Mouse (Mus musculus) retina, postnatal 1 day (tissue): ENCODE measurements around the gene E2f4.

Source experiments
- DNase-seq: peaks from one replicate; pipeline ENCODE4 v3.0.0-alpha.2; 2012

E2f4 gene

DNA sequence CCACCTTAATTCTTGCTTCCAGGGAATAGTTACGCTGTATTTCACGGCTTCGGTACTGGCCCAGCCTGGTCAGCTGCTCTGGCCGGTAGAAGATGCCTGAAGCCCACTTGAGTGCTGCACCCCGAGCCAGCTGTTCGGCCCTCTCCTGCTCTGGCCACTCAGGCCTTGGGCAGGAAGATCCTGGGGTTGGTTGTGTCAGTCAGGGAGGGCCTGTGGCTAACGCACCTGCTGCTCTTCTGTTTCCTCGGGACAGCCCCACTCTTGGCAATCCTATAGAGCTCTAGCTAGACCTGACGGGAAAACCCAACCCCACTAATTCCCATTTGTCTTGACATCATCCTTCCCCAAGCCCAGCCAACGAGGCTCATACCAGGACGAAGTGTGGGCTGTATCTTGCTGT is 2.2 kb upstream of the E2f4 start:
- DNase-seq = no peak

DNA sequence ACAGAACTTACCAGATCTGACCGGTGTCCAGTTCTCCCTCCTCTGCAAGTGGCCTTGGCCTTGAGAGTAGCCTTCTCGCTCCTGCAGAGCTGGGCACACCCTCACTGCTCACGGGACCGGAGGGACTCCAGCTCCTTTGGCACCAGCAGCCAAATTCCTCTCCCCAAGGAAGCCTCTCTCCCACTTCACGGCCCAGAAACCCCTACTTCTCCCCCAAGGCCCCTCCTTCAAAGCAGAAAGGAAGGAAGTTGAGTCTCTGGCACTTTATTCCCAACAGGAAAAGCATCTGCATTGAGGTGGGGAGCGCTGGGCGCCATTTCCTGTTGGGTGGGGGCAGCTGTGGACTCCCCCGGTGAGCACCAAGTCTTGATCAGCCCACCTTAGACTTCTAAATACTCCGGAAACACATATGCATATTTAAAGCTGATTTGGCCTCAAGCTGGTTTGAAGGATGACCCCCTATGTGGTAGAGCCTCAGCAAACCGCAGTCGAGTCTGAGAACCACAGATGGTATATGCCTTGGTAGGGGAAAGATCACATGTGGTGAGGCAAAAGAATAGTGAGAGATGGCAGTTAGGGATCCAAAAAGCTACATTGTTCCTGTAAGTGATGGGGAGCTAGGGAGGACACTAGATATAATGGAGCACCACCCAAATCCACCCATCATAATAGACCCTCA is 1.4 kb upstream of the E2f4 start, which contains the start of gene Exoc3l:
TSS of gene Exoc3l (minus strand) at position 207 of the 679 bp plus-strand sequence.
- DNase-seq = no peak

DNA sequence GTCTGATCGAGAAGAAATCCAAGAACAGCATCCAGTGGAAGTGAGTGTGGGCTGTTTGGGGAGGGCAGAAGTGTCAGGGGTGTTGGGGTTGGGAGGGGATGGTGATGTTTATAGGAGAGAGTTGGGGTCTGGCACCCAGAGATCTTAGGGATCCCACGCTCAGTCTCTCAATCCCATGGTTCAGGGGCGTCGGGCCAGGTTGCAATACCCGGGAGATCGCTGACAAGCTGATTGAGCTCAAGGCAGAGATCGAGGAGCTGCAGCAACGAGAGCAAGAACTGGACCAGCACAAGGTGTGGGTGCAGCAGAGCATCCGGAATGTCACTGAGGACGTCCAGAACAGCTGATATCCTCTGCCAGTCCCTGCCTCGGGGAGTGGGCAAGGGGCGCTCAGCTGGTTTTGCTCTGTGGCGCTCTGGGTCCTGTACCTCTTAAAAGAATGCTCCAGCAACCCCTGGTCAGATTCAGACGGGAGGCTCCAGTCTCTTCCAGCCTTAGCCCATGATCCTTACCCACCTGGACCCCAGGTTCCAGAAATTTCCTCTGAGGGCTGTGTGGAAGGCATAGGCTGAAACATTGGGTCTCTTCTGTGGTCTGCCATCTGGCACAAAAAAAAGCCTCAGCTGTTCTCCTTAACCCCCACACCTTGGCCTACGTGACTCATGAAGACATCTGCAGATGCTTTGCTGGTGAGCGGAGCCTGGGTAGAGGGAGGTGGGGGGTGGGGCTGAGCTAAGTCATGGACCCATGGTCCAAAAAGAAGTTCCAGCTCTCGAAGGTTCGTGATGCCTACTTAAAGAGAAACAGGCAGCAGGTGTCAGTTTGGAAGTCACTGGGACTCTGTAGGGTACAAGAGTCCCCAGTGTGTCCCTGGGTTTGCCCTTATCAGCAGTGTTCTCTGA is 1.1 kb downstream of the E2f4 start:
- DNase-seq = no peak

DNA sequence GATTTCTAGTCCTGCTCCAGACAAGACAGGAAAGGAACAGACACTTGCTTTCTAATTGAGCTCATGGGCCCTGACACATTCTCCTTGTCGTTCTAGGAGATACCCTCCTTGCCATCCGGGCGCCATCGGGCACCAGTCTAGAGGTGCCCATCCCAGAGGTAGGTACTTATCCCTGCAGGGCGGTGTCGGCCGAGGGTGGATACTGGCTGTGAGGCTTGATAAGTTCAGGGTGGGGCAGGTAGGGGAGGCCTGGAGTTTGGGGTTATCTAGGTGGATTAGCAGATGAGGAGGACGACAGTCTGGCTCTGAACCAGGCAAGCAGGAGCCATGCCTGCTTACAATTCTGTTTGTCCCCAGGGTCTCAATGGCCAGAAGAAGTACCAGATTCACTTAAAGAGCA is 2.5 kb downstream of the E2f4 start:
- DNase-seq = no peak

DNA sequence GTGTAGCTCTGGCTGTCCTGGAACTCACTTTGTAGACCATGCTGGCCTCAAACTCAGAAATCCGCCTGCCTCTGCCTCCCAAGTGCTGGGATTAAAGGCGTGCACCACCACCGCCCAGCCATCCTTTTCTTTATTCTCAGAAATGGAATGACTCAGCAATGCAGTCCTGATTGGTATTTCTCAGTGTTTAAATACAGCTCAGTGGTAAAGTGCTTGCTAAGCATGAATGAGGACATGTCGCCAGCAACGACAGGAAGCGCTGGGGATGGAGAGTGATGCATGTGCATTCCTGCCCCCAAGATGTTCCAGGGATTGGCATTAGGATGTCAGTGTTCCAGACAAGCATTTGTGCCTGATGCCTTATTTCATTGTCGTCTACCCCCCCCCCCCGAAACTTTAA is 5.9 kb downstream of the E2f4 start:
- no peak for DNase-seq

DNA sequence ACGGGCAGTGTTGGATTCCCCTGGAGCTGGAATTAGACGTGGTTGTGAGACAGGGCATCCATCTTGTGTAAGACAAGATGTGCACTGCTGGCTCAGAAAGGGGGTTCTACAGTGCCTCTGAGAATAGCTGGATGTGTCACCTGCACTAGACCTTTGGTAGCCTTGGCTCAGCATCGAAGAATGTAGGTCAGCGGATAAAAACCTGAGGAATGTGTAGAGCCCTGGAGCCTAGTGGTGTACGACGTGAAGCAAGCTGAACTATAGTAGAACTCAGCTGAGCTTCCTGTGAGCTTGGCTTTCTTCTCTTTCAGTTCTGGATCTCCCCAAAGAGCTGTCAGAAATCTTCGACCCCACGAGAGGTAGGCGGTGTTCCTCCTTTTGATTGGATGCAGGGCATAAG is 6.4 kb downstream of the E2f4 start:
- no peak for DNase-seq

DNA sequence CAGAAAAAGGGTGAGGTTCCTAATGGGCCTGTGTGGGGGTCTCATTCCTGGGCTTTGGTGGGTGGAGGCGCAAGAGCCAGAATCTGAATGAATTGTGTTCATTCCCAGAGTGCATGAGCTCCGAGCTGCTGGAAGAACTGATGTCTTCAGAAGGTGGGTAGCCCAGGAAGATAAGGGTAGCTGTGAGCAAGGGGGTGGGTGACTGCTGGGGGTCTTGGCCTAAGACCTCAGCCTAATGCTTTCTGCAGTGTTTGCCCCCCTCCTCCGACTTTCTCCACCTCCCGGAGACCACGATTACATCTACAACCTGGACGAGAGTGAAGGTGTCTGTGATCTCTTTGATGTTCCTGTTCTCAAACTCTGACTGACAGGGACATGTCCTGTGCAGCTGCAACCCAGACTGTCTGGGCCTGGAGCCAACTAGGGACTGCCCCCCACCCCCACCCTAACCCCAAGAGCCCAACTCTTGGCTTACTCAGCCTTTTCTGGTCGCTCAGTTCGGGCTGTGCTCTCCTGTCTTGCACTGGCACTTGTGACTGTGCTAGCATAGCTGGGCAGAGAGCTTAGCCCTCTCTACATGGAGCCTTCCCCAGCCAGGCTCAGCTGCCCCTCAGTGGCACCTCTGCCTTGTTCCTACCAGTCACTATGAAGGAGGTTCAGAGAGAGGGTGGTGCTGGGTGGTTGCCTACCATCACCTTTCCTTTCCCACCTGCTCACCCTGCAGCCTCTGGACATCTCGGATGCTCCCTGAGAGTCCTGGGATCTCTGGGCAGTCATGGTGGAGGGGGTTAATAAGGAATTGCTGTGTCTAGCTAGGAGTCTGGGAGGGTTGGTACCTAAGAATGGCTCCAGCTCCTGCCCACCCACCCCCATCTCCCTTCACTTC is 7.1 kb downstream of the E2f4 start:
- no peak for DNase-seq

DNA sequence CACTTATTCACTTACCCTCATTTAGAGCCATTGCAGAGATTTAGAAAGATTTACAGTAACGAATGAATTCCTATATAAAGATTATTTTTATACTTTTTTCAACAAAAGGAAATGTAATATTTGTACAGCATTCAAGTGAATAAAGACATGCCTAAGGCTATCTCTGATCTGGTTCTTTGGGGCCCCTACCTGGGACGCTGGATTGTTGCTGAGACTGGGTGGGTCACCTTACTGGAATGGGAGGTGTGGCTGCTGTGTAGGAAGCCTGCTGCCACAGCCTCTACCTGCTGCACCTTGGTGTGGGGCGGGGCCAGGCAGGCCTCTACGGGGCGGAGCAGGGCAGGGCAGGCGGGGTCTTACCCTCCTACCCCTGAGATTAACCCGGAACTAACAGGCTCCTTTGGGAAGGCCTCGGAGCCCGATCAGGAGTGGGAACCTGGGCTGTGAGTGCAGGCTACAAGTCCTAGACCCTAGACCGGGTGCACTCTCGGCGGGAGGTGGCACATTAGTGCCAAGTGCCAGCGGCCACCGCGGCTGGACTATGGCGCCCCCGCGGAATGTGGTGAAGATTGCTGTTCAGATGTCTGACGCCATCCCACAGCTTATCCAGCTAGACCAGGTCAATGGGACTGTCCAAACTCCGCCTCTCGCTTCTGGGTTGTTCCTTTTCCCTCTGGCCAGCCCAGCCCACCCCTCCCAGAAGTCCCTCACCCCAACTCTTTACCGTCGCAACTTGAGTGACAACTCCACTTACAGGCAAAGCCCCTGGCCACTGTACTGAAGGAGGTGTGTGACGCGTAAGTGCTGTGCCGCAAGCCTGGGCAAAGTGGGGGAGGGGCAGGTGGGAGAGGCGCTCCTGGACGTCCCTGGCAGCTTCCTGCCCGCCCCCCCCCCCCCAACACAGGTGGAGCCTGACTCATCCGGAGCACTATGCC is 8.0 kb downstream of the E2f4 start, which contains the start of gene Elmo3:
TSS of gene Elmo3 (plus strand) at position 391 of the 935 bp plus-strand sequence.
- peak; percentile 61 for DNase-seq

DNA sequence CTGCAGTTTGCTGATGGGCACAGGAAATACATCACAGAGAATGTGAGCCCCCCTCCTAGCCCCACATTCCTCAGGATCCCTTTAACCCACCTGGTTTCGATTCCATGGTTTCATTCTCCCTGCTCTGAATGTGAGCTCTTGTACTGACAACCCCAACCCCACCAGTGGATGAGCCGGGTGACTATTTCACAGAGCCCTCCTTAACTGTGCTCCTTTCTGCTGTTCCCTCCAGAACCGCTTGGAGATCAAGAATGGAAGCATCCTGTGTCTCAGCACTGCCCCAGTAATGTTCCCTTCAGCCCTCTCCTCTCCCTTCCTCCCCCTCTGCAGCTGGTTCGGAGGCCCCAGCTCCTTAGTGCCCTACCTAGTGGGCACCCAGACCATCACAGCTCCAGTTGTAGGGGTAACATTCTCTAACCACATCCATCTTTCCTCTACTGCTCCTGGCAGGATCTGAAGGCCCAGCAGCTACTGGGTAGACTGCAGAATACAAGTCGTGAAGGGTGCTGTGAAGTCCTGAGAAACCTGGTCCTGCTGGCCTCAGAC is 8.8 kb downstream of the E2f4 start:
- no peak for DNase-seq

DNA sequence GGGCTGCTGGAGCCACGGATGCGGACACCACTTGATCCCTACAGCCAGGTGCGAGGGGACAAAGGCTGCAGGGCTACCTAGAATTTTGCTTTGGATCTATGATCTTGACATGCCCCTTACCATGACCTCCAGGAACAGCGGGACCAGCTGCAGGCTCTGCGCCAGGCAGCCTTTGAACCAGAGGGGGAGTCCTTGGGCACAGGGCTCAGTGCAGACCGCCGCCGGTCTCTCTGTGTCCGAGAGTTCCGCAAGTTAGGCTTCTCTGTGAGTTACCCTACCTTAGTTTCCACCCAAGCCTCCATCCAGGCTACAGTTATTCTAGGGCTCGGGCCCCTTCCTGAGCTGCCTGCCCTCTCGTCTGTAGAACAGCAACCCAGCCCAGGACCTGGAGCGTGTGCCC is 10.2 kb downstream of the E2f4 start:
- DNase-seq = no peak

DNA sequence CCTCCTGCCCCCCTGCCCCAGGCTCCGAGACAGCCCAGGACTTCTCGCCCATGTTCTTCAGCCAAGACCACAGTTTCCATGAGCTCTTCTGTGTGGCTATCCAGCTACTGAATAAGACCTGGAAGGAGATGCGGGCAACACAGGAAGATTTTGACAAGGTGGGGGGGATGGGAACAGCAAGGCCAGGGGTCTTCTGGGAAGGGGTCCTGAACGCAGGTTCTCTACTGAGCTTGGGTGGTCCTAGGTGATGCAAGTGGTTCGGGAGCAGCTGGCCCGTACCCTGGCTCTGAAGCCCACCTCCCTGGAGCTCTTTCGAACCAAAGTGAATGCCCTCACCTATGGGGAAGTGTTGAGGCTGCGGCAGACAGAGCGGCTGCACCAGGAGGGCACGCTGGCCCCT is 11.0 kb downstream of the E2f4 start:
- no peak for DNase-seq

DNA sequence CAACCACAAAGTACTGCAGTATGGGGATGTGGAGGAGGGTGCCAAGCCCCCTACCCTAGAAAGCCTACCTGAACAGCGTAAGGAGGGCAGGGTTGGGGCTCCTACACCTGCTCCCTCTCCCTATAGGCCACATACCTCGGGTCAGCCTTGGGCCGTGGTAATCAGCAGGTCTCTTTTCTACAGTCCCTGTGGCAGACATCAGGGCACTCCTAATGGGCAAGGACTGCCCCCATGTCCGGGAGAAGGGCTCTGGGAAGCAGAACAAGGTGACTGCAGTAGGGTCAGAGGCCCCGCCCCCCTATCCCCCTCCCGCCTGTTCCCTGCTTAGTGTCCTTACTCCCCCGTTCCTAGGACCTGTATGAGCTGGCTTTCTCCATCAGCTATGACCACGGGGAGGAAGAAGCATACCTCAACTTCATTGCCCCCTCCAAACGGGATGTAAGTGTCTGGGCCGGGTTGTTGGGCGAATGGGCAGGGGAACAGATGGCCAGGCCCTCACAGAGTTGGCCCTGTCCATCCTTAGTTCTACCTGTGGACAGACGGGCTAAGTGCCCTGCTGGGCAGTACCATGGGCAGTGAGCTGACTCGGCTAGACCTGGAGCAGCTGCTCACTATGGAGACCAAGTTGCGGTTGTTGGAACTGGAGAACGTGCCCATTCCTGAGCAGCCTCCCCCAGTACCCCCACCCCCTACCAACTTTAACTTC is 11.8 kb downstream of the E2f4 start:
- DNase-seq = no peak

DNA sequence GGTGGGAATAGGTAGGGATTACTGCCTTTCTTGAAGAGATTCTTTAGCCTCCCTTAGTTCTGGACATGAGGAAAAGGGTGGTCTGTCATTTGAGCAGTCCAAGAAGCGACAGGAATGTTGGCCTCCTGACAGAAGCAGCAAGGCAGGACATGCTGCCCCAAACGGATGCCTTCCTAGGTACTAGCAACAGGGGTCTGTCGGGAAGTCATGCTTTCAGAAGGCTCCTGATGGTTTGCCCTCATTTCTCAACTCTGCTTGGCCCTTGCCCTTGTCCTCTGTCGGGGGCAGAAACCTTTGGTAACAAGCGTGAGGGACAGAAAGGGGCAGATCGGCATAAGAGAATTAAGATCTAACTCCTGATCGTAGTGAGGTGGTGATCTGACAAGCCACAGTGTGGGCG is 12.7 kb downstream of the E2f4 start:
- no peak for DNase-seq

DNA sequence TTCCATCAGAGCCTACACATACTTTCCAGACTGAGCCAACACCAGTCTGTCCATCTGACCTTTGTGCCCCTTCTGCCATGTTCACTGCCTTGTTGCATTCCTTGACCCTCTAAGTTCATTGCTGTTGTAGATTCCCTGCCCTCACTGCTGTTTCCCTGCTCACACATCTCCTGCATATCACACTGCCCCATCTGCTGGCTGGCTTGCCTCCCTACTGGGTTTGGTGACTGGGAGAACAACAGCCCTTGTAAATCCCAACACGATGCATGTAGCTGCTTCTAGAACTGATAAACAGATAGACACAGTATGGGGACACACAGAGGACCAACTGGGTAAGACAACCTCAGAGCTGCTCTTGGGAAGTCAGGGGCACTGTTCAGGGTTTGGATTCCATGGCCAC is 14.3 kb downstream of the E2f4 start:
- no peak for DNase-seq

DNA sequence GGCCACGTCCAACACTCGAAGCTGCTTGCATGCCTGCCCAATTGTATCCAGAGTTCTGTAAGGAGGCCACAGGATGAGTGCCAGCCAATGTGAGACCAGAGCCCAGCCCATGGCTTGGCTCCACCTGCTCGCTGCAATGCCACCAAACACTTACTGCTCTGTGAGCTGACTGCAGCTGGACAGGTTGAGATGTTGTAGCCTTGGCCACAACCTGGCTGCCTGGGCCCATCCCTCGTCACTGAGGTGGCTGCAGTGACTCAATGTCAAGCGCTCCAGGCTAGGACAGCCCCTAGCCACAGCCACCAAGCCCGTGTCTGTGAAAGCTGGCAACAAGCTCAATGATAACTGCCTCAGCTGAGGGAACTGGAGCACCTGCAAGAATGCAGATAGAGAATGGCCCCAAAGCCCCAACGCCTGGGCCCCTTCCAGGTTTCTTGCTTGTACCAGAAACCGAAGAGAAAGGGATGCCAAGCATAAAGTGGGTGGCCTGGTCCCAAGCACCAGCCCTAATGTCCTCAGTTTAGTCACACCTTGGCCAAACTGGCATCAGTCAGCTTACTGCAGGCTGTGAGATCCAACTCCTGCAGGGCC is 15.5 kb downstream of the E2f4 start:
- DNase-seq = no peak

DNA sequence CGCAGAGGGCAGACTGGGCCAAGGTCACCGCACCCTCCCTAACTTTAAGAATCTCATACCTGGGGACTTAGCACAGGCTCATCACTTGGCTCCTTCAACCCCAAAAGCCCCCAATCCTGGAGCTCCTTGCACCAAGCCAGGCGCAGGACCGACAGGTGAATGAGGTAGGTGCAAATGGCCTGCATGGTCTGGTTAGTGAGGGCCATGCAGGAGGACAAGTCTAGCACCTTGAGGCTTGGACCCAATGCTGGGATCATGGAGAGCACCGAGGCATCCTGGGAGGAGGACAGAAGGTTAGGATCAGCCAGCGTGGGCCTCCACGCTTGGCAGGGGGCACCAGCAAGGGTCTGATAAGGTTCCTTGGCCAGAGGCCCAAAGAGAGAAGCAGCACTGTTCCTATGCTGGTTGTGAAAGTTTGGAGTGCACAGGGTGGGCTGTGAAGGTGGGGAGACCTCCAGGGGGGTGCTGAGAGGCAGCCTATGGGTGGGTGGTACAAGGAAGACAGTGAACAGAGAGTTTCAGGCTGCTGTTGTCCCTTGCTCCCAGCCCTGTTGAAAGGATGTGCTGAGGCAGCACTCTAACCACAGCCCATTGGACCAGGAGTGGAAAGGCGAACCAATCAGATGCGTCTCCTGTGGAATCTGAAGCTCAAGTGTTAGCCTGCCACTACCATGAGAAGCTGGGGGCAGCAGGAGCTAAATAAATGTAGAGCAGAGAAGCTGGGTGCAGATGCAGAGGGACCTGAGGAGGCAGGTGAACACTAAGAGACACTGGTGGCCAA is 16.3 kb downstream of the E2f4 start:
- DNase-seq = no peak

DNA sequence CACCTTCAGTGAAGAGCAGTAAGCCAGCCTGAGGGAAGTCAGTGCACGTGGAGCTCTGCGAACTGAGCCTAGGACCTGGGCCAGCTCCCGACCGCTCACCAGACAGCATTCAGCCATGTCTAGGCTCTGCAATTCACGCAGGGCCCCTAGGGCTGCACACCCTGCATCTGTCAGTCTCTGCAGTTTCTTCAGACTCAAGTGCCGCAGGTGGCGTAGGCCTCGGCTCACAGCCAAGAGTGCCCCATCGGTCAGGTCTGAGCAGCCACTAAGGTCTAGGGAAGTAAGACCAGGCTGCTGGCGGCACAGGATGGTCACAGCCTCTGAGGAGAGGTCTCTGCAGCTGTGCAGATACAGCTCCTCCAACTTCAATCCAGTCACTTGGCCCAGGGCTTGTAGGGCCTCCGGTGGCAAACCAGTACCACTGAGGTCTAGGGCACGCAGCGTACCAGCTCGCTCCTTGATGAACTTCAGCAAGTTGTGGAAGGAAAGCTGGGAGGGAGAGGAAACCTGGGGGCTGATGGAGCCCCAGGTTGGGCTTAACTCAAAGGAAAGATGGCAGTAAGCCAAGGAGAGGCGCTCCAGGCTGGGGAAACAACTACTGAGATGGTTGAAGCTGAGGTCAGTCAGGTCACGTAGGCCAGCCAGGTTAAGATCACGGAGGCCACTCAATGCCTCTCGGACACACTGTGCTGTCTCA is 17.8 kb downstream of the E2f4 start:
- DNase-seq = no peak

DNA sequence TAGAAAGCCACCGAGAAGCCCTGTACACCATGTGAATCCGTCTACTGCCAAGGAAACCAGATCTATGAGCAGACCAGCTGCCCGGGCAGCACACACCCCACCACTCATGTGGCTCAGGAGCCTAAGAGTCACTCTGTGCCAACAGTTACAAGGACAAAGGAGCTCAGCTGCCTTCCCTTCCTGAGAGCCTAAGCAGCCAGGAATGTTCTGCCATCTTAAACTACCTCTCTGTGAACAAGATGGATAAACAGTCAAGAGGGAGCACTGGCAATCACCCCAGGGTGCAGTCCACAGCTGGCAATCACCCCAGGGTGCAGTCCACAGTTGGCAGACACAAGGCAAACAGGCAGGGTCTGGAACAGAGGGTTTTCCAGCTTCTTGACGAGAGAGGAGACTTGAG is 20.5 kb downstream of the E2f4 start:
- DNase-seq = no peak

DNA sequence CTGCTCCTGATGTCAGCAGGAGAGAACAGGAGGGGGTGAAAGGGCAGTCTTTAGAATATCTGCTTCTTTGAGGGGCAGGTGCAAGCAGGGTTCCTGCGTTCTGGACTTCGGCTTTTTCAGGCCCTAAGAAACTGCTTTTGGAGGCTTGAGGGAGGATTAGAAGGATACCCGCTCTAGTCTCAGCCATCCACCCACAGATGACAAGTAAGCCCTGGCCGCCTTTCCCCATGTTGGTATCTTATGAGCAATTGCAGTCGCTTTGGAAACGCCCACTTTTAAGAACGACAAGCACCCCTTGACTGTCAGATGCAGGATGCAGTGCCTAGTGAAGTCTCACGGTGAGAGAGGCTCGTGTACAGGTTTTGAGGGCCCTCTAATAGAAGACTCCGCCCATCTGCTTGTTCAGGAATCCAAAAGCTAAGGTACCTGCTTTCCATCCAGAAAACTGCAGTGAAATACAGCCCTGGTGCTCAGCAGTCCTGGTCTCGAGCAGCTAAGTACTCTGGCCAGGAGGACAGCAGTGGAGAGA is 21.3 kb downstream of the E2f4 start:
- DNase-seq = no peak
